Mouse (Mus musculus): ENCODE measurements around the gene Ptger4.

Gene Ptger4

GRCm38 (mm10) chr15:5165121-5165773, 78.7 kb downstream of the Ptger4 start:
- no peak for DNase-seq (ENCODE audit: low spot score)

- DNase-seq (ENCODE audit: low spot score), result no peak
These were observed 85.2 kb downstream of the Ptger4 start for GRCm38 (mm10) chr15:5158827-5159226.

GRCm38 (mm10) chr15:5157386-5157785, 86.6 kb downstream of the Ptger4 start:
- no peak for DNase-seq (ENCODE audit: low spot score)
